Mouse (Mus musculus) bone marrow, adult 2 months (tissue): ENCODE measurements around the gene Jph4. TPM values are rescaled to one million over a fixed set of nuclear protein-coding genes. Genes with fewer than 3 reads are reported as not detected.

Source experiments
- H3K27ac ChIP-seq: fragments of 200-500 bp; 2 replicates; pipeline ENCODE4 v1.5.1; 2012; ENCODE audit warnings: low read depth, mild to moderate bottlenecking, control low read depth, inconsistent platforms, low read length; ENCODE audit not compliant: control insufficient read depth, poor library complexity, insufficient read depth
- H3K4me1 ChIP-seq: fragments of 200-500 bp; 2 replicates; pipeline ENCODE4 v1.6.1; 2011; ENCODE audit warnings: low read length; ENCODE audit not compliant: control insufficient read depth, insufficient read depth
- H3K4me3 ChIP-seq: fragments of 200-500 bp; replicated peaks from 2 replicates; pipeline ENCODE3; 2011; ENCODE audit warnings: mild to moderate bottlenecking, low read depth, low read length, control low read depth; ENCODE audit not compliant: control insufficient read depth
- CTCF ChIP-seq: fragments of 200-500 bp; IDR thresholded peaks from 2 replicates; pipeline ENCODE4 v1.5.1; 2011; ENCODE audit warnings: low read length, control low read depth; ENCODE audit not compliant: control insufficient read depth, insufficient read depth
- POLR2A ChIP-seq: fragments of 200-500 bp; IDR thresholded peaks from 2 replicates; pipeline ENCODE4 v1.6.1; 2011; ENCODE audit warnings: low read depth, mild to moderate bottlenecking, control low read depth, low read length, borderline replicate concordance; ENCODE audit not compliant: control insufficient read depth
- WGBS: fragments of 180-500 bp; shearing (Covaris S2); methylation state at CpG from one replicate; pipeline ENCODE4 v1.1.7; 2018; 5-methylcytosine and 5-hydroxymethylcytosine counted together
- polyA plus RNA-seq: library from polyadenylated mRNA; stranded (reverse); fragments of >200 nt; gene quantifications from 2 replicates; pipeline ENCODE4 v1.2.4, GENCODE M21; 2011; ENCODE audit warnings: low replicate concordance; ENCODE audit not compliant: missing spikeins, insufficient read depth, insufficient read length

Jph4 gene
- polyA plus RNA-seq, 1 experiment, result not detected

GRCm38 (mm10) chr14:55150985-55151384 is 34.2 kb upstream of the Jph4 start:
- Histone ChIP-seq H3K27ac (no peak overlapping the region), H3K4me3 (no peak overlapping the region), H3K4me1 (no peaks in the 10 kb centered on the region; the same call in 1 of the 2 replicates)
- 76% methylated on average over 5 of the region's 5 CpGs for WGBS
- TF ChIP-seq CTCF, result no peak
- TF ChIP-seq POLR2A, result no peak

- Histone ChIP-seq H3K4me1 (no peaks in the 10 kb centered on the region; the same call in 1 of the 2 replicates), H3K27ac (no peak overlapping the region)
- 83% methylated on average over 5 of the region's 5 CpGs for WGBS
These were observed 32.3 kb upstream of the Jph4 start for GRCm38 (mm10) chr14:55149041-55149440.

GRCm38 (mm10) chr14:55148363-55148915 is 31.7 kb upstream of the Jph4 start:
- no peak overlapping the region for H3K27ac ChIP-seq
- H3K4me1 ChIP-seq, result no peaks in the 10 kb centered on the region; the same call in 1 of the 2 replicates
- H3K4me3 ChIP-seq, result no peak overlapping the region
- WGBS, result 34% methylated on average over 5 of the region's 5 CpGs
- TF ChIP-seq POLR2A, result no peak
- TF ChIP-seq CTCF, result peak; percentile 46

More at GRCm38 (mm10) chr14:55149041-55149440, 32.3 kb upstream of the Jph4 start:
- no peak for TF ChIP-seq CTCF
- H3K4me3 ChIP-seq, result no peak overlapping the region

GRCm38 (mm10) chr14:55146829-55147401 is 30.2 kb upstream of the Jph4 start:
- no peak overlapping the region for H3K27ac ChIP-seq
- 19% methylated on average over 12 of the region's 12 CpGs for WGBS
- H3K4me1 ChIP-seq, result no peaks in the 10 kb centered on the region; the same call in 1 of the 2 replicates
- TF ChIP-seq CTCF, result no peak
- TF ChIP-seq POLR2A, result no peak
- H3K4me3 ChIP-seq, result peak overlapping the region; percentile 25

- H3K27ac ChIP-seq, result no peak overlapping the region
- H3K4me3 ChIP-seq, result no peak overlapping the region
- no peak for TF ChIP-seq CTCF
- TF ChIP-seq POLR2A, result no peak
- 72% methylated on average over 1 of the region's 1 CpGs for WGBS
- H3K4me1 ChIP-seq, result no peaks in the 10 kb centered on the region; the same call in 1 of the 2 replicates
These were observed 29.6 kb upstream of the Jph4 start for GRCm38 (mm10) chr14:55146324-55146723.

GRCm38 (mm10) chr14:55139313-55139712 is 22.6 kb upstream of the Jph4 start:
- no peak for TF ChIP-seq POLR2A
- TF ChIP-seq CTCF, result no peak
- Histone ChIP-seq H3K4me1 (no peaks in the 10 kb centered on the region), H3K4me3 (no peak overlapping the region), H3K27ac (no peak overlapping the region)
- WGBS, result 32% methylated on average over 7 of the region's 7 CpGs

- no peaks in the 10 kb centered on the region for H3K4me1 ChIP-seq
These were observed 18.9 kb upstream of the Jph4 start for GRCm38 (mm10) chr14:55135676-55136075.

GRCm38 (mm10) chr14:55126521-55126920 is 9.8 kb upstream of the Jph4 start:
- WGBS, result 80% methylated on average over 7 of the region's 7 CpGs
- no peak for TF ChIP-seq POLR2A
- no peak for TF ChIP-seq CTCF
- Histone ChIP-seq H3K4me3 (no peak overlapping the region), H3K4me1 (no peaks in the 10 kb centered on the region), H3K27ac (no peak overlapping the region)

More at GRCm38 (mm10) chr14:55135676-55136075, 18.9 kb upstream of the Jph4 start:
- 85% methylated on average over 8 of the region's 8 CpGs for WGBS
- no peak overlapping the region for H3K4me3 ChIP-seq
- no peak overlapping the region for H3K27ac ChIP-seq
- TF ChIP-seq CTCF (no peak), POLR2A (no peak)
